Mouse (Mus musculus) cerebellum, postnatal 36 days (tissue): ENCODE measurements around the gene Cdk5r2.
"Not testable (repeated sequence)": the region's sequence is repeated elsewhere in the genome, so short reads cannot be mapped to it uniquely, and the experiment has no call there.

Experiments
- DNase-seq, 2 experiments: peaks; one replicate each; pipeline ENCODE4 v3.0.0; 2021 to 2022; ENCODE audit warnings: mixed read lengths in 2 of 2

Cdk5r2 gene

DNA sequence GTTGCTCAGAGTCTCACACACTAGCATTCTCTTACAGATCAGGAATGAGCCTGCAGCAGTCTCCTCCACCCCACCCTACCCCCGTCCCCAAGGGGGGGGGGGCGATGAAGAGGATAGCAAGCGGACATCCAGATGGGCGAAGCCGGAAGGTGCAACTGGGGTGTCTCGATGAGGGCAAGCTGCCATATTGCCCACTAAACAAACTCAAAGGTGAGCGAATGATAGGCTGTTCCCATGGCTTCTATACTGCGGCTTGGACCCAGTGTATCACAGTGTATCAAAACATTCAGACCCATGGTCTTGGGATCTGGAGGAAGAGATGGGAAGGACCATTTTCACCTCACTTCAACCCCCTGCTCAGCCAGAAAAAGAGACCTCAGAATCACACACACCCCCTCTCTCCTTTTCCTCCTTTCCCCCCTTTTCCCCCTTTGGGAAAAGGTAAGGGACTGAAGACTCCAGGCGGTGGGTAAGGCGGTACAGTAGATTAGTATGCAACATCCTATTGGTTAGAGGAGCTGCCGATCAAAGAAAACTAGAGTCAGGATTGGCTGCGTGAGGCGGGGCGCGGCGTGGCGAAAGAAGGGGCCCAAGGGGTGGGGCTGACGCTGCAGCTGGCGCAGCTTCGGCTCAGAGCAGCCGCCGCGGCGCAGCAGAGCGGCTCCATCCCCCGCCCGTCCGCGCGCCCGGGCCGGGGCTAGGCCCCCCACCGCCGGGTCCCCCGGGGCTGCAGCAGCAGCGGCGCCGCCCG is at the start of gene Cdk5r2:
Gene Cdk5r2, plus strand, starts transcription at position 629 of the 751 bp plus-strand sequence.
- DNase-seq = peak; percentile 93 to 95

DNA sequence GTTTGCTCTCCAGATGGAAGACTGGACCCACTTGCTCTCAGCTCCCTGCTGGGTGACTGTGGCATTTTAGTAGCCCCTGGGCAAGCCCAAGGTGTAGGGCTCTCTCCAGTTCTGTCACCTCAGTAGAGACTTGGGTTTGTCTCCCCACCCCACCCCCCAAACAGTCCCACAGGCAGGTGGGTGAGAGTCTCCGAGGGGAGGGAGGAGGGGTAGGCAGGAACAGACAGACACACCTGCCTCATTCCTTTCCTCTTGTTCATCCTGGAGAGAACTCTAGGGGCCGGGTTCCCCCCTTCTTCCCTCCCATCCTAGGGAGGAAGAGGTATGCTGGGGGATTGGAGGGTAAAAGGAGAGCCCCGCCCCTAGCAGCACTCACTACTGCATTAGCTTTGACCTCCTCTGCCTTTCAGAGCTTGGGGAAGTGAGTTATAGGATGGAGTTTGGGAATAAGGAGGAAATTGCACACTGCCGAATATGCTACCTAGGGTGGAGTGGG is 49.3 kb upstream of the Cdk5r2 start:
- no peak for DNase-seq

DNA sequence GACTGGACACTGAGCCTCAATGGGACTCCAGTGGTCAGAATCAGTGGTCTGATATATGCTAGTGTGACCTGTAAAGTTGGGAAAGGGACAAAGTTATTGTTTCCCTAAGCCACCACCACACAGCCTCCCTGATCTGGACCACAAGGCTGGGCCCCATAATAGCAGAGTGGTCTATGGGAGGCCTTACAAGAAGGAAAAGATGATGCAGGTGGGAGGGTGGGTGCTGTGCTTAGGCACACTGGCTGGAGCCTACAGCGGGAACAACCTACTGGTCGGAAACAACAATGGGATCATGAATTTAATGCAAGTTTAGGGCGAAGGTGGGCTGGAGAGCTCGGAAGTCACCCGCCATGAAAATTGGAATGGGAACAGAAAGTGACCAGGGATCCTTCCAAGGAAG is 48.9 kb upstream of the Cdk5r2 start:
- DNase-seq = no peak

DNA sequence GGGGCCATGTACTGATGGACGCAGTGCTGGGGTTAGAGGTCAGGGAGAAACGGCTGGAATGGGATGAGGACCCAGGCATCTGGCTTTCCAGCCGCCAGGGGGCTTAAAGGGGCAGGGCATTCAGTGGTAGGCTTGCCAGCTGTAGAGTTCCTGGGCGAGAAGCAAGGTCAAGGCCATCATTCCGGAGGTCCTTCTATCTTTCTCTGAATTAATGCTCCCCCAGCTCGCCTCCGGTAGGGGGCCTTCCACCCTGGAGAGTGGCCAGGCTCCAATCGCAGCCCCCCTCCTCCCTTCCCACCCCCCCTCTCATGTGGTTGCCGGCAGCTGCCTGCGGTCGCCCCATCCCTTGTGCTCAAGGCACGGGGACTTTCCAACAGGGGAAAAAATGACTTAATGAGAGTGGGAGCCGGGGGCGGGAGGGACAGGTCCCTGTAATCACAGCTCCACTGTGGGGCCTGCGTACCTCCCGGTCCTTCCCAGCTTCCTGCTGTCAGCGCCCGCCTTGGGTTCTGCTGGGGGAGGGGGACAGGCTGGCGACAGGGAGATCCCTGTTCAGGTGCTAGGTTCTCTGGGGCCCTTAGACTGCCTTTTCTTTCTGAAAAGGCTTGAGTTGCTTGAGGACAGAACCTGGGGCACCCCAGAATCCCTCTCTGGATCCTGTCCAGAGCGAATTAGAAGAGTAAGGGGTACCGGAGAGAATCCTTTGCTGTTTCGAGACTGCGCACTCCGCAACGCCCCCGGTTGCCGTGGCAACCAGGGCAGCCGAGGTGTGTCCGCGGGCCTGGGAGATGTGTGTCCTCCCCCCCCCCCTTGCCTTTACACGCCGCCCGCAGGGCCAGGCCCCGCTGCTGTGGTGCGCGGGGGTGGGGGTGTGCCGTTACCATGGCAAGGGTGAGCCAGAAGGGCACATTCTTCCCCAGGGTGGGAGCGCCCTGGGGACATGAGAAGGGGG is 48.1 kb upstream of the Cdk5r2 start:
- no peak for DNase-seq

DNA sequence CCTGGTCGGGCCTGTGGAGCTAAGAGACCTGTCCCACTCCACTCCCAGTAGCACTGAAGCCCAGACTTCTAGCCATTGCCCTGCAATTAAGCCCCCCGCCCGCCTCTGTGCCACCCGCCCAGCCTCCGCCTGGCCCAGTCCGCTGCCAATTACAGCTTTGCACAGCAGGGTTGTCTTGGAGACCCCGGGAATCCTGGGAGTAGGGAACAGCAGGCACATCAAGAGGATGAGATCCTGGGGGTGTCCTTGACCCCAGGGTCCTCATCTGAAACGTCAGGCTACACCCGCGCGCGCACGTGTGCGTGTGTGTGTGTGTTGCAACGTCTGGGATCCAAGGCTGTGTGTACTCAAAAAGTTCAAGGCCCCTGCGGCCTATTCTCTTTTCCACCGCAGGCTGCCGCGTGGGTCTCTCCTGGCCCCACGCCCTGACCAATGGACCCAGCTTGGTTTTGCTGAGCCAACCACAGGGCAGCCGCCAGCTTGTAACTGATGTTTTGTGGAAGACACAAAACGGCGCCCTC is 47.1 kb upstream of the Cdk5r2 start:
- DNase-seq = no peak

DNA sequence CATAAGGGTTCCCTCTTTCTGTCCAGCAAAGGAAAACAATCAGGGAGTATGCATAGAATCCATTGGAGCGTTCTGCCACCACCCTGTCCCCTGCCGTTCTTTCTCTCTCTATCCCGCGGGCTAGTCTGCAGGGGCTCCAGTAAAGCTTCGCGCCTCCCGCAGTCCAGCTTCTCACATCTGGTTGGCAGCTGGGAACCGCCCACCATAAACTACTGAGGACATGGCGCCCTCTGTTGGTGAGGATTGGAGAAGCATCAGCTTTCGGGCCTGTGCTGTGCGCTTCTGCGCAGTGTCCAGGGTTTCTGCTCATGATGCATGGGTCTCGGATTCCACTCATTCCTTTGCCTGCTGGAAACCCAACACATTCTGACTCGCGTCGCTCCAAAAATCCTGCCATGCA is 46.7 kb upstream of the Cdk5r2 start:
- DNase-seq = peak; percentile 76 to 81

DNA sequence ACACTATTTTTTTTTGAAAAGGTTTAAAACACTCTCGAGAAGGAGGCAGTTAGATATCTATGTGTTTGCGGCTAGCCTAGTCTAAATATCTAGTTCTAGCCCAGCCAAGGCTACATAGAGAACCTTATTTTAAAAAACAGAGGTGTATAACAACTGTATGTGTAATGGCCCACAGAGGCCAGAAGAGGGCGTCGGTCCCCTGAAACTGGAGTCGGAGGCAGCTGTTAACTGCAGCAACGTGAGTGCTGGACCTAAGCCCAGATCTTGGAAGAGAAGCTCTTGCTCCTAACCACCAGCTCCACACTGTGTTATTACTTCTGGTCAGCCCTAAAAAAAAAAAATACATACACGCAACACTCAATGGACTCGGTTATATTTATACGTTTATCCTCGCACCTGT is 45.7 kb upstream of the Cdk5r2 start:
- no peak for DNase-seq

DNA sequence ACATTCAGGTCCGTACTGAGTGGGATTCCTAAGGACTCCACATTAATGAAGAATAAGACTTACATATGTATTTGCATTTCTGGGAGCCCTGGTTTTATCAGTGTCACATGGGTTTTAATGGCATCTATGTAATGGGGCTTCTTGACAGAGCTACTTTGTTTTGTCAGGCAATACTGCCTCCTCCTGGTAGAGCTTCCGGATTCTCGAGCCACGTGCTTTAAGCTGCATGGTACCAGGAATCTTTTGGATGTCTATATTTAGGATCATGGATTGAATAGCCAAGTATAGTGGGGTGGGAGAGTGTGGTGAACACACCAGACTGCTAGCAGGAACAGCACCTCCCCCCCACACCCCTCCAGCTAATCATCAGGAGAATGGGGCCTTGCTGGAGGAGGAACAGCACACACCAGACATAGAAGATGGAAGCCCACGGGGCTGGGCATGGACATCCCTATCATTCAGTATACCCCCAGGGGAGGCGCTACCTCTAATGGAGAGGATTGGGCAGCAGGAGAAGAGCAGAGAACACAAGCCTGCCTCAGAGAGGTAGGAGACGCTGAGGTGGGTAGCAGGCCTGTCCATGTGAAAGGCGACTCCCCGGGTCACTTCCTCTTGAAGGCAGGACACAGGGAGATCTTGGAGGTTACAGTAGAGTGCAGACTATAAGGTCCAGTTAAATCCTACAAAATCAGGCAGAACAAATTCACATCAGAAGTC is 39.6 kb upstream of the Cdk5r2 start:
- no peak for DNase-seq

DNA sequence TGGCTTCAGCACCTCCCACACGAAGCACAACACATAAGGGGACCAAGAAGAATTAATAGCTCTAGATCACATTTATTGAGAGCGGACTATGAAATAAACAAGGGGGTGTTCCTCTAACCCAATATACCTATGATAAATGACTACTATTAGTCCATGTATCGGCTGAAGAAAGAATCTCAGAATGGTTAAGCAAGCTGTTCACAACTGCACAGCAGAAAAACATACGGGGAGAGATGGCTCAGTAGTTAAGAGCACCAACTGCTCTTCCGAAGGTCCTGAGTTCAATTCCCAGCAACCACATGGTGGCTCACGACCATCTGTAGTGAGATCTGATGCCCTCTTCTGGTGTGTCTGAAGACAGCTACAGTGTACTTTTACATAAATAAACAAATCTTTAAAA is 38.8 kb upstream of the Cdk5r2 start:
- DNase-seq = not testable (repeated sequence)

DNA sequence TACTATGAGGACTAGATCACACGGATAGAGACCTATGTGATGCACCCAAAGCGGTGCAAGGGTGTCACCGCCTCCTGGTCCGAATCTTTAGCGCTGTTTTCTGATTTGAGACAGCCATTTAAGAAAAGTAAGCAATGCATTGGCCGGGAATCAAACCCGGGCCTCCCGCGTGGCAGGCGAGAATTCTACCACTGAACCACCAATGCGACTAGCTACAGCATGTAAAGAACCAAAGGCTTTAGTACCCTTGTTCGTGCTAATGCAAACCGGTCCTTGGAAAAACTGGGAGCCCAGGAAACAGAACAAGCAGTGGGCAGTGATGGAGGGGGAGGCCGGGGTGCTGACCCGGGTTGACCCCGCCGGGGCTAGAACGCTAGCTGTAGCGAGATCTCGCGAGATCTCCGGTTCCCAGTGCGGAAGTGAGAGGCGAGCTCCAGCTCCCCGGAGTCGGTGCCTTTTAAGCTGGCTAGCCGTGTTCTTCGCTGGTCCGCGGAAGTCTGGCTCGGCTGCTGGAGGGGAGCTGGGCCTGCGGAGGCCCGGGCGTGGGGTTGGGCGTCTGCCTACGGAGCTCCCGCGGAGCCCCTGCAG is 38.0 kb upstream of the Cdk5r2 start:
- DNase-seq = peak; percentile 89 to 92

DNA sequence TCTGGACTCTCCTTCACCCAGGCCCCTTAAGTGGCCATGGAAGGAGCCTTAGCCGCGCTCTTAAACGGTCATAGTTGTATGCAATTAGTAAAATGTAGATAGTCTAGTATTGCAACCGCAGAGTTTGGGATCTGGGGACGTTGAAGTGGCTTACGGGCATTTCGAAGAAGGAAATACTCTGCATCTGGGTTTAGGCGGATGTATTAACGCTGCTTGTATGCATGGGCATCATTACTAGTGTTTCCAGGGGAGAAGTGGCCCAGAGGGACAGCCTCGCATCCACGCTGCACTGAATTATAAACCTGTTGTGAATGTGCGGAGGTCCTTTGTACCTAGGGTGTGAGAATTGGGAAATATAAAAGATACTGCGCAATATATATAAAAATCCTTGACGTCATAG is 37.5 kb upstream of the Cdk5r2 start:
- no peak for DNase-seq

DNA sequence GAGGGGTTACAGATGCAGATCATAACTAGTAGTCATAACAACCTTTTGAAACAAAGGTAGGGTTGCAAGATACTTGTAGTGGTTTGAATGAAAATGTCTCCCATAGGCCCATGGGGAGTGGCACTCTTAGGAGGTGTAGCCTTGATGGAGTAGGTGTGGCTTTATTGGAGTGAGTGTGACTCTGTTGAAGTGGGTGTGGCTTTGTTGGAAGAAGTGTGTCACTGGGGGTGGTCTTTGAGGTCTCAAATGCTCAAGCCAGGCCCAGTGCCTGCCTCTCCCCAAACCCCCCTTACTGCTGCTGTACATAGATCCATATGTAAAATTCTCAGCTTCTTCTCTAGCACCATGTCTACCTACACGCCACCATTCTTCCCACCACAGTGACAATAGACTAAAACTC is 36.2 kb upstream of the Cdk5r2 start:
- DNase-seq = no peak

DNA sequence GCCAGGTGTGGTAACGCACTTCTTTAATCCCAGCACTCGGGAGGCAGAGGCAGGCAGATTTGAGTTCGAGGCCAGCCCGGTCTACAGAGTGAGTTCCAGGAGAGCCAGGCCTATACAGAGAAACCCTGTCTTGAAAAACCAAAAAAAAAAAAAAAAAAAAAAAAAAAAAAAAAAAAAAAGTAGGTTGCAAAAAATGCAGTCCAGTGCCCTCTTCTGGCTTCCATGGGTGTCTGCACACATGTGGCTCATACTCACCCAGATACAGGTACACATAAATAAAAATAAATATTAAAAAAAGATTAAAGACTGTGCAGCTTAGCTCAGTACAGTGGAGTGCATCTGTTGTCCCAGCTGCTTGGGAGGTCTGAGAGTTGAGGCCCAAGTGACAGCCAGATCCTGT is 31.1 kb upstream of the Cdk5r2 start:
- not testable (repeated sequence) for DNase-seq

DNA sequence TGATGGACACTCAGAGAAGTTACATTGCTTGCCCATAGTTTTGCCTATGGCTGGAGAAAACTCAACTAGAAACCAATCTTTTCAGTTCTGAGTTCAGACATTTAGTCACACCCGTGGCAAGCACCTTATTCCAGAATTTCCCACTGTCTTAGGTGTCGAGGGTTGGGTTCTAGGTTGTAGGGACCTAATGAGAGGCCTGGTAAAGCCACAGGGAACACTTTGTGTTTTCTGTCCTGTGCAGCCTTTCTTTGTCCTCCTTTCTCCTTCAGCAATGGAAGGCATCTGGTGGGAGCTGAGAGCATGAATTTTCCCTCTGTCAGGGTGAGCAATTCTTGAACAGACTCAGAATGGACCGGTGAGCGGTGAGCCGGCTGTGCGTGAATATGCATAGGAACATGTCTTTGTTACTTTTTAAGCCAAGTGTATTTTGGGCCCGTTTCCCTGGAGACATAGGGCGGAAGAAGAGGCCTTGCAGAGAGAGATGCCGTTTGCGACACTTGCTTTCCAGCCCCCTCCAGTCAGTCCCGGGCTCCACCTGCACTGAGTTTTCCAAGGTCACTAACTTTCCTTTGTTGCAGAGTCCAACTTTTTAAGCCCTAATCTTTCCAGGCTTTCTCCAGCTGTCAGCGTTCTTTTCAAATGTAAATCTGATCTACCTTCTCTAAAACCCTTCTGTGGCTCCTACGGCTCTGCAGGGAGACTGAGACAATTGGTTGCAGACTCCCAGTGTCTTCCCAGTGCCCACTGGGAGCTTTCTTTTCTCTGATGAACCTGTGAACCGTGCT is 30.0 kb upstream of the Cdk5r2 start:
- no peak for DNase-seq

DNA sequence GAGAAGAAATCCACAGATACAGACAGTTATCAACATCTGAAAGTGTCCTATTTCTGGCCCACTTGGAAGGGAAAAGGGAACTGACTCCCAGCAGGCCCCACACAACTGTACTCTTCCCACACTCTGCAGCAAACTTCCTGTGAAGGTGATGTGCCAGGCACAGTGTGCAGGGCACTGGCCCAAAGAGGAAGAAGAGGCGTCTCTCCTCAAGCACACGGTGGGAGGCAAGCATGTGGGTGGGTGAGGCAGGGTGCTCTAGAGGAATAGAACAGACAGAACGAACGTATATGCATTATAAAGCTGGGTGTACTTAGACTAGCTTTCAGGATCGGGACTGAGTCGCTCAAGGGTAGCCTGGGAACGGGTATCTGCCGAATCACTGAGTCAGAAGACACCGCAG is 24.7 kb upstream of the Cdk5r2 start:
- DNase-seq = no peak

DNA sequence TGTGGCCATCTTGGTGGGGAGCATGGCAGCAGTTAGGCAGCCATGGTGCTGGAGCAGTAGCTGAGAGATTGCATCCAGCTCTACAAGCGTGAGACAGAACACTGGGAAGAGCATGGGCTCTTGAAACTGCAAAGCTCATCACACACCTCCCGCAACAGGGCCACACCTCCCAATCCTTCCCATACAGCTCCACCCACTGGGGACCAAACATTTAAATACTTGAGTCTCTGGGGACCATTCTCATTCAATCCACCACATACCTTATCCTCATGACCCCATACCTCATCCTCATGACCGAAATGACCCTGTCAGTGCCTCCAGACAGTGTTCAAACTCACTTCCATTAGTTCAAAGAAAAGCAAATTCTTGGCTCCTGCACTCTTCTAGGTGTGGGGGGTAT is 21.5 kb upstream of the Cdk5r2 start:
- no peak for DNase-seq

DNA sequence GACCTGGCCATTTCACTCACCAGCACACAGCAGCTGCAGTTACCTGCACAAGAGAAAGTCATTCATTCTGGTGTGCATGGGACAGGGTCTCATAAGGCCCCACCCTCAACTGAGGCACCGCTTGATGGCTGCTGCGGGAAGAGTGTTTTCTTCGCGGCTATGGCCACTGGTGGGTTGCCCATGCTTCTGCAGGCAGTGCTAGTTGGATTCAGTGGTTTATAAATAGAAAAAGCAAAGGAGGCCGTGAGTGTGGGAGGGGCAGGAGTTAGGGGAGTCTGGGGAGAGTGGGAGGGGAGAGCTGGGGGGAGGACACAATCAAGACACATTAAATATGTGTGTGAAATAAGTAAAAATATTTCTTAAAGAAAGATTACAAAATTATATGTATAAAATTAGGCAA is 11.6 kb upstream of the Cdk5r2 start:
- no peak for DNase-seq

DNA sequence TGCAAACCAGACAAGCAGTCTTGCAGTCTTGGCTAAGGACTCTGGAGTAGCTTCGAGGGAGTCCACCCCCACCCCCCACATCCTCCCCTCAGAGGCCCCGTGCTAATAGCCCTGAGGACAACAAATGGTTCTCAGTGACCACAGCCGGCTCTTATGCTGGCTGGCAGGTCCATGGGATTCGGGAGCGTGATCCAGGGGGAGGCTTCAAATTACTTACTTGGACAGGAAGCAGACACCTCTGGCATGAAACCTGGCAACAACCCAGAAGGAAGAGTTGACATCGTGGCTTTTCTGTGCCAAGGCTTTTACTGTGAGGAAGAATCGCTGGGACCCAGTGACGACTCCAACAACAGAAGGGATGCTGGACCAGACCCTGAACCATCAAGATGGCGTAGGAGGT is 8.4 kb upstream of the Cdk5r2 start:
- no peak for DNase-seq

DNA sequence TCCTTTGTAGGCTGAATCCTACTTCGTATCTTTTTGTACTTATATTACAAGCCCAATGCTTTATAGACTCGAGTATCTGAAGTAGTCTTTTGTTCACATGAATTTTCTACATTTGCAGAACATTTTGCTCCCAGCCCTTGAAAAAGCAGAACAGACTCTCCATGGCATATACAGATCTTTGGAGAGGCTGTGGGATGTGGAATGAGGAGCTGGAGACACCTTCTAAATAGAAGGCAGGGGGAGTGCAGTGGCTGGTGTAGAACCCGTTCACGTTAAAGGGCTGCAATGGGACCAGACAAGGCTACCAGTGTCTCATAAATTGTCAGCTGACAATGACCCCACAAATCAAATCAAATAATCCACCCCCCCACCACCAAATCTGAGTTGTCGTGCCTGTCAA is 5.8 kb upstream of the Cdk5r2 start:
- DNase-seq = no peak

DNA sequence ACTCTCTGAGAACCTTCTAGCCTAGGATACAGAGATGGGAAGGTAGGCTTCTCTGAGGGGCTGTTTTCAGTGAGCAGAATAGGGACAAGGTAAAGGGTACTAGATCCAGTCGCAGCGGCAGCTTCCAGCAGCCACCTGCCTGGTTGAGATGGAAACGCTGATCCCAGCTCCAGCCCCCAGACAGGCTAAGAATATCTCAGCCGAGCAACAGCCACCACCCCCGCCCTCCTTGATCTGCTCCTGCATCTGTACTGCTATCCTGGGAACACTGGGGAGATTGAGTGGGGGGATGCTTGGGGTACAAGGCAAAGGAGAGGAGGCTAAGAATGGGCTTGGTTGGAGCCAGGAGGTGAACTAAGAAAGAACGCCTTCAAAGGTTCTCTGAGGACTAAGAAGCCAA is 4.5 kb upstream of the Cdk5r2 start:
- no peak for DNase-seq

DNA sequence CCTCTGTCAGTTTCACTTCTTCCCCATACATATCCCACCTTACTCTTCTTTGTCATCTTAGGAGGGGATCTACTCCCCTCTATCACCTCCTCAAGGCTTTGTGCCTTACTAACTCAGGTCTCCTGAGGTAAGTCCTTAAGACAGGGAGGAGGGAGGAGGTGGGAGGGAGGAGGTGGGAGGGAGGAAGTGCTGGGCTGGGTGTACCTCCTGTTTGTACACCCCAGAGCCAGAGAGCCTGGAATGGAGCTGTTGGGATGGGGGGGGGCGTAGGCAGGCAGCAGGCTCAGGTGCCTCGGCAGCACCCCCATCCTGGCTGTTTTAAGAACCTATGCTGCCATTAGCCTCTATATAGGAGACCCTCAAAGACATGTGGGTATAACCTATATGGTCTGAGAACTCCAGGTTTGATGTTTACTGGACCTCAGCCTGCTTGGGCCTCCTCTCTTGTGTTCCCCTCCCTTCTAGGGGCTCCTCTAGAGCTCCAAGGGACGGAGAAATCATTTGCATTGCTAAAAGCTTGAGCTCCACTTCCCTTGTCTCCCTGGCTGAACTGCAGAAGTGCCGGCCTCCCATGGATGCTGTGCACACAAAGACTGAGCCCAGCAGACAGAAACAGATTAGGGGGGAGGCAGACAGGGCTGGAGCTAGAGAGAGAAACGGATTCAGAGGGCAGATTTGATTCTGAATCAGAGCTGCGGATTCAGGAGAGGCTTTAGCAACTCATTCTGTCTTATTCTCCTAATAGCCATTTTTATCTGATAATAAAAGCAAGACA is 3.5 kb upstream of the Cdk5r2 start:
- DNase-seq = no peak
